Mouse (Mus musculus) cerebellum, adult 11-12 months (tissue): ENCODE results near the gene Thnsl1.
A peak's percentile ranks its signal among the peaks of the same experiment; 100 is the strongest.

Experiments used
- DNase-seq: peaks from one replicate; pipeline ENCODE4 v3.0.0; 2022

The Thnsl1 gene

GRCm38 (mm10) chr2:21204912-21205830 lies at the start of gene Thnsl1, which contains the start of gene Enkur:
Thnsl1 (plus strand) TSS chr2:21205724.
Enkur (minus strand) TSS chr2:21205365.
- peak; percentile 96 for DNase-seq

GRCm38 (mm10) chr2:21164296-21164695 lies 41.2 kb upstream of the Thnsl1 start:
- DNase-seq: no peak

GRCm38 (mm10) chr2:21167916-21168315 lies 37.6 kb upstream of the Thnsl1 start:
- no peak for DNase-seq

- no peak for DNase-seq
Measured at GRCm38 (mm10) chr2:21172797-21173196, 32.7 kb upstream of the Thnsl1 start.

- DNase-seq: no peak
Measured at GRCm38 (mm10) chr2:21179136-21179535, 26.4 kb upstream of the Thnsl1 start.

- no peak for DNase-seq
Measured at GRCm38 (mm10) chr2:21182811-21183210, 22.7 kb upstream of the Thnsl1 start.

GRCm38 (mm10) chr2:21187576-21187975 lies 17.9 kb upstream of the Thnsl1 start:
- no peak for DNase-seq

- no peak for DNase-seq
Measured at GRCm38 (mm10) chr2:21188610-21189009, 16.9 kb upstream of the Thnsl1 start.

- DNase-seq: no peak
Measured at GRCm38 (mm10) chr2:21191232-21191631, 14.3 kb upstream of the Thnsl1 start.

GRCm38 (mm10) chr2:21195233-21195632 lies 10.3 kb upstream of the Thnsl1 start:
- no peak for DNase-seq

- no peak for DNase-seq
Measured at GRCm38 (mm10) chr2:21199051-21199450, 6.5 kb upstream of the Thnsl1 start.

- no peak for DNase-seq
Measured at GRCm38 (mm10) chr2:21202754-21203153, 2.8 kb upstream of the Thnsl1 start.

GRCm38 (mm10) chr2:21205831-21206159 lies 271 bp downstream of the Thnsl1 start:
- no peak for DNase-seq

- no peak for DNase-seq
Measured at GRCm38 (mm10) chr2:21206278-21206677, 754 bp downstream of the Thnsl1 start.

GRCm38 (mm10) chr2:21211361-21211760 lies 5.8 kb downstream of the Thnsl1 start:
- no peak for DNase-seq

GRCm38 (mm10) chr2:21214322-21214721 lies 8.8 kb downstream of the Thnsl1 start:
- no peak for DNase-seq

- DNase-seq: no peak
Measured at GRCm38 (mm10) chr2:21215284-21215683, 9.8 kb downstream of the Thnsl1 start.

GRCm38 (mm10) chr2:21222453-21223384 lies 17.2 kb downstream of the Thnsl1 start:
- DNase-seq: no peak

GRCm38 (mm10) chr2:21230276-21230675 lies 24.8 kb downstream of the Thnsl1 start:
- DNase-seq: no peak

GRCm38 (mm10) chr2:21231147-21231546 lies 25.6 kb downstream of the Thnsl1 start:
- no peak for DNase-seq

GRCm38 (mm10) chr2:21234871-21235648 lies 29.5 kb downstream of the Thnsl1 start:
- peak; percentile 59 for DNase-seq

GRCm38 (mm10) chr2:21235844-21236386 lies 30.4 kb downstream of the Thnsl1 start:
- no peak for DNase-seq
